Mouse (Mus musculus) cerebral cortex, adult 2 months (tissue): Measurements from ENCODE around the gene Nudt17.

Experiments used
- WGBS: fragments of 180-500 bp; shearing (Covaris S2); methylation state at CpG from one replicate; pipeline ENCODE4 v1.1.7; 2018; 5-methylcytosine and 5-hydroxymethylcytosine counted together

Gene Nudt17

DNA sequence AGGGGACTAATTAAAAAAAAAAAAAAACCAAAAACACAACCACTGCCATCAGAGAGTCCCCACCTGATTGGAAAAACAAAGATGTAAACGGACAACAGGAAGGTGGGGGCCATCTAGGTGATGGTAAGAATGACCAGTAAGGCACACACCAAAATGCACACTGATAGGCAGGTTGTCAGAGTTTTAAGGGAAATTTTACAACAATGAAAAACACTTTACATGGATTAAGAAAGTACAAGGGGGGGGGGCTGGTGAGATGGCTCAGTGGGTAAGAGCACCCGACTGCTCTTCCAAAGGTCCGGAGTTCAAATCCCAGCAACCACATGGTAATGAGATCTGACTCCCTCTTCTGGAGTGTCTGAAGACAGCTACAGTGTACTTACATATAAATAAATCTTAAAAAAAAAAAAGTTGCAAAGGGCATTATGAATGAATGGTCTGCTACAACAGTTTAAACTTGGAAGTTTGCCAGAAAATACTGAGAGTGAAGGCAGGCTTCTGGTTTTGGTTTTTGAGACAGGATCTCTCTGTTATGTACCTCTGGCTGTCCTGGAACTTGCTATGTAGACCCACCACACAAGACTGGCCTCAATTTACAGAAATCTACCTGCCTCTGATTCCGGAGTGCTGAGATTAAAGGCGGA, 39.8 kb downstream of the Nudt17 start:
- WGBS, result 88% methylated on average over 5 of the region's 5 CpGs

DNA sequence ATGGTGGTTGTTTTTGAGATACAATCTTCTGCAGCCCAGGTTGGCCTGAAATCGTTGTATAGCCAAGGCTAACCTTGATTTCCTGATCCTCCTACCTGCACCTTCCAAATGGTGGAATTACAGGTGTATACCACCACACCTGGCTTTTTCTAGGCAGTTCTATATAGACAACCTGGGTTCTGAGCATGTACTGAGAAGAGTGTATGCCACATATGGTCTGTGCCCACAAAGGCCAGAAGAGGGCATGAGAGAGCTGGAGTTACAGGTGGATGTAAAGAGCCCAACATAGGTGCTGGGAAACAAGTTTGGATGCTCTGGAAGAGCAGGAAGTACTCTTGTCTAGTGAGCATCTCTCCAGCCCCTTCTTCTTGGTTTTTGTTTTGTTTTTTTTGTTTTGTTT, 41.0 kb downstream of the Nudt17 start:
- WGBS, result 43% methylated on average over 1 of the region's 1 CpGs

DNA sequence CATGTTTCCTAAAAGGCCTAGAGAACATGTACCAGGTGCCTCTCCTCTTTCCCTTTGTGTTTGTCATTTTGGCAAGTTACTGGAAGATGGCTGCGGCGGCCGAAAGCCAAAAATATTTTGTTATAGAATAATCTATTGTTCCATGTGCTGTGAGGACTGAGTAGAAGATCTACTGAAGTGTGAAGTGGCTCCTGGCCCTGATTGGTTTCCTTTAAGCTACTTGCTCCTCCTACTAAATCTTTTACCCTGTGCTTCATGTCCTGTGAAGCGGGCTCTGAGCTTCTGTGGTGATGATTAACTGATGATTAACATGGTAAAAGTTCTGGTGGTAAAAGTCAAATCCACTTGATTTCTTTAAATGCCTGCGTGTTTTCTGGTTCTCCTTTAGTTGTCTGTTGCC, 41.4 kb downstream of the Nudt17 start:
- WGBS, result 94% methylated on average over 5 of the region's 5 CpGs

DNA sequence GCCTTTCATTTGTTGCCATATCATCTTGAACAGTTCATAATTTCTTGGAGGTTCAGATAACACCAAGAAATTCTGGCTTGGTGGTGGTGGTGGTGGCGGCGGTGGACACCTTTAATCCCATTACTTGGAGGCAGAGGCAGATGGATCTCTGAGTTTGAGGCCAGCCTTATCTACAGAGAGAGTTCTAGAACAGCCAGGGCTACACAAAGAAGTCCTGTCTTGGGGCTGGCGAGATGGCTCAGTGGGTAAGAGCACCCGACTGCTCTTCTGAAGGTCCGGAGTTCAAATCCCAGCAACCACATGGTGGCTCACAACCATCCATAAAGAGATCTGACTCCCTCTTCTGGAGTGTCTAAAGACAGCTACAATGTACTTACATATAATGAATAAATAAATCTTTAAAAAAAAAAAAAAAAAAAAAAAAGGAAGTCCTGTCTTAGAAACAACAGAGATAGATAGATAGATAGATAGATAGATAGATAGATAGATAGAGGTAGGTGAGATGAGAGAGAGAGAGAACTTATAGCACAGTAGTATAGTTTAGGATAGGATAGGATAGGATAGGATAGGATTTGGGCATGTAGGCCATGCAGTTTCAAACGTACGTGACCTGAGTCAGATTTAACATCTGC, 42.5 kb downstream of the Nudt17 start:
- 94% methylated on average over 7 of the region's 7 CpGs for WGBS

DNA sequence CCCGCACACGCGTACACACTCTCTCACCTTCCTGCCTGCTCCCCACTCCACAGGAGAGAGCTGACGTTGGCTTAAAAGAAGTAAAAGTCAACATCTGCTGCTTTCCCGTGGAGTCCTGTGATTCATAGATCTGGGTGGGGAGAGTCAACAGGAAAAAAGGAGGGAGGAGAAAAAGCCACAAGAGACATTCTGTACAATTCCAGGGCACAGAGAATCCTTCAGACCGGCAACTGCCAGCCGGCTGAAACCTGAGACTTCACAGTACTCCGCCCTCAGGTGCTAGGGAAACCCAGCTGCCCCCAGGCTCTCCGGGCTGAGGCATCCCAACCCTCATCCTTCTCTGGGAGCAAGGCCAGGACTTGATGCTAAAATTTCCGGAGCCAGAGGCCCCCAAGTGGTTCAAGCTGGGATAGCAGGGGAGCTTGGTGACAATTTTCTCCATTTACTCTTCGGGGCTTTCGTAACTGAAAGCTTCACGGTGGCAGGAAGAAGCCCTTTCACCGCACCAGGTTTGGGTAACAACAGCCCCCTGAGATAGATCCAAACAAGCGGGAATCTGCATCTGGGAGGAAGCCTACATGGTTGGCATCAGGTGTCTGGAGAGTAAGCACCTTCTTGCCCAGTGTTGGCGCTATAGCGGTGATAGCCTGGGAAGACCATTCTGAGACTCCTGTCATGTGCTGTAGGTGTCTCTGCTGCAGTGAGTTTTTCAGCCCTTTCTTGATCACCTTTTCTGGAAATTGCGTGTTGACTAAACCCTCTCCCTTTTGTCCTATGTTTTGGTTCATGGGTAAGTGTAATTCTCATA, 44.7 kb downstream of the Nudt17 start:
- 3% methylated on average over 18 of the region's 18 CpGs for WGBS

DNA sequence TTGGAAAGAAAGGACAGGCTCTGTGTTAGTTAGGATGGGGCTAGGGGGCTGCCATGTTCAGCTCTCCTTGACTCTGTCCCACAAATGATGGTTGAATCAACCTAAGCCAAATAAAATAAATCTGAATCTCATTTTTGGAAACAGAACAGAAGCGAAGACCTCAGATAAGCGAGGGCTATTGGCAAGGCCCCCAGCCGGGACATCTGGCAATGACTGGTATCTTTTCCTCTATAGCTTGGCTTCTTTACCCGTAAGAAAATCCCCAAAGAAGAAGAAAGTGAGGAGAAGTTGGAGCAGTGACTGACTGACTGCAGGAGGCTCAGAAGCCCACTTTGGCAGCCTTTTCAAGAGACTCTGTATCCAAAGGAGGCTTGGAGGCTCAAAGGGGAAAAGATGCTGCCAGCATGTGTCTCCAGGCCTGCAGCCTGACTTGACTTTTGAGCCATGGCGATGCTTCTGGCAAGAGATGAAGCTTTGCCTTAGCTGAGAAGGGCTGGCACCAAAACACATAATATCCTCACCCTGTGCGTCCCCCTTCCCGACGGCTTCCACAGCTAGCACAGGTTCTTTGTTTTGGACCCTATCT, 45.5 kb downstream of the Nudt17 start:
- 27% methylated on average over 8 of the region's 8 CpGs for WGBS

DNA sequence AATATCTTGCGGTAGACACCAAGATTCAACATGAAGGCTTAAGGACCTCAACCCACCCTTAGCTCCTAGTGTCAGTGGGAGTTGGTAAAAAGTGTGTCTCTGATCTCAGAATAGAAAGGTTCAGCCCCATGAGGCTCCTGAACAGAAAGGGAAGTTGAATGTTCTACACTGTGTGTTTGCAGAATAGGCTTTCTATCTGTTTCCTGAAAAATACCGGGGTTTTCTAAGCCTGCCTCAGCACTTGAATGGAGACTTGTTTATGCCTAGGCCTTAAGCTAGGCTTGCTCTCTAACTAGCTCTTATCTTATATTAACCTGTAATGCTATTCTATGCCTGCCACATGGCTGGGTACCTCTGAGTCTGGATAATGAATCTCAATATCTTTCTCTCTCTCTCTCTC, 47.5 kb downstream of the Nudt17 start:
- WGBS, result 83% methylated on average over 2 of the region's 2 CpGs
